Mouse (Mus musculus): ENCODE data around the gene 4930512M02Rik.
"Not testable (repeated sequence)": the region's sequence is repeated elsewhere in the genome, so short reads cannot be mapped to it uniquely, and the experiment has no call there.

The 4930512M02Rik gene

GRCm38 (mm10) chr11:11627735-11628134 lies at the start of gene 4930512M02Rik:
4930512M02Rik (minus strand) TSS chr11:11627835.
- DNase-seq (ENCODE audit: low read depth) = not testable (repeated sequence)

- no peak for DNase-seq (ENCODE audit: low read depth)
Observed at GRCm38 (mm10) chr11:11677165-11677564, 49.5 kb upstream of the 4930512M02Rik start.

GRCm38 (mm10) chr11:11676068-11676741 lies 48.6 kb upstream of the 4930512M02Rik start:
- no peak for DNase-seq (ENCODE audit: low read depth)

GRCm38 (mm10) chr11:11675063-11675462 lies 47.4 kb upstream of the 4930512M02Rik start:
- no peak for DNase-seq (ENCODE audit: low read depth)

- no peak for DNase-seq (ENCODE audit: low read depth)
Observed at GRCm38 (mm10) chr11:11672974-11673373, 45.3 kb upstream of the 4930512M02Rik start.

- DNase-seq (ENCODE audit: low read depth) = no peak
Observed at GRCm38 (mm10) chr11:11667922-11668290, 40.3 kb upstream of the 4930512M02Rik start.

- no peak for DNase-seq (ENCODE audit: low read depth)
Observed at GRCm38 (mm10) chr11:11667254-11667921, 39.8 kb upstream of the 4930512M02Rik start.

GRCm38 (mm10) chr11:11660651-11661050 lies 33.0 kb upstream of the 4930512M02Rik start:
- no peak for DNase-seq (ENCODE audit: low read depth)

GRCm38 (mm10) chr11:11658834-11659233 lies 31.2 kb upstream of the 4930512M02Rik start:
- DNase-seq (ENCODE audit: low read depth) = no peak

GRCm38 (mm10) chr11:11657634-11658033 lies 30.0 kb upstream of the 4930512M02Rik start:
- DNase-seq (ENCODE audit: low read depth) = no peak

- peak; percentile 62 for DNase-seq (ENCODE audit: low read depth)
Observed at GRCm38 (mm10) chr11:11656995-11657530, 29.4 kb upstream of the 4930512M02Rik start.

GRCm38 (mm10) chr11:11656388-11656787 lies 28.8 kb upstream of the 4930512M02Rik start:
- DNase-seq (ENCODE audit: low read depth) = no peak

GRCm38 (mm10) chr11:11644303-11644702 lies 16.7 kb upstream of the 4930512M02Rik start:
- DNase-seq (ENCODE audit: low read depth) = no peak

GRCm38 (mm10) chr11:11624073-11624705 lies 3.4 kb downstream of the 4930512M02Rik start:
- DNase-seq (ENCODE audit: low read depth) = no peak

GRCm38 (mm10) chr11:11609243-11609642 lies 18.4 kb downstream of the 4930512M02Rik start:
- no peak for DNase-seq (ENCODE audit: low read depth)

- DNase-seq (ENCODE audit: low read depth) = no peak
Observed at GRCm38 (mm10) chr11:11587327-11587726, 40.3 kb downstream of the 4930512M02Rik start.

GRCm38 (mm10) chr11:11586423-11586822 lies 41.2 kb downstream of the 4930512M02Rik start:
- DNase-seq (ENCODE audit: low read depth) = no peak

- peak; percentile 43 for DNase-seq (ENCODE audit: low read depth)
Observed at GRCm38 (mm10) chr11:11573691-11574090, 53.9 kb downstream of the 4930512M02Rik start.

- no peak for DNase-seq (ENCODE audit: low read depth)
Observed at GRCm38 (mm10) chr11:11570747-11571146, 56.9 kb downstream of the 4930512M02Rik start.

GRCm38 (mm10) chr11:11569466-11570132 lies 58.0 kb downstream of the 4930512M02Rik start:
- peak; percentile 50 for DNase-seq (ENCODE audit: low read depth)

GRCm38 (mm10) chr11:11568033-11568432 lies 59.6 kb downstream of the 4930512M02Rik start:
- no peak for DNase-seq (ENCODE audit: low read depth)

- no peak for DNase-seq (ENCODE audit: low read depth)
Observed at GRCm38 (mm10) chr11:11565146-11565820, 62.4 kb downstream of the 4930512M02Rik start.
